Mouse (Mus musculus) forebrain, embryonic 11.5 days (tissue): ENCODE data around the gene Fam19a1. TPM values are rescaled to one million over a fixed set of nuclear protein-coding genes. Genes with fewer than 3 reads are reported as not detected.

ENCODE experiments used
- ATAC-seq: fragments of 200-750 bp; cut with Nextera tagmentation; replicated peaks from 2 replicates; pipeline ENCODE4 v1.8.0; 2017; ENCODE audit warnings: moderate TSS enrichment; ENCODE audit not compliant: low FRiP score
- DNase-seq: peaks from one replicate; pipeline ENCODE4 v3.0.0-alpha.2; 2017; ENCODE audit warnings: low spot score
- H3K27ac ChIP-seq: fragments of 300-500 bp; sonication (generic); 2 replicates; pipeline ENCODE4 v1.5.1; 2014; ENCODE audit warnings: low read depth, low read length
- H3K27me3 ChIP-seq: fragments of 300-500 bp; sonication (generic); 2 replicates; pipeline ENCODE4 v1.6.1; 2014; ENCODE audit warnings: mild to moderate bottlenecking, low read length, mixed read lengths; ENCODE audit not compliant: control insufficient read depth, insufficient read depth
- H3K36me3 ChIP-seq: fragments of 300-500 bp; sonication (generic); 2 replicates; pipeline ENCODE4 v1.6.1; 2014; ENCODE audit warnings: mild to moderate bottlenecking, low read length, moderate library complexity, mixed read lengths; ENCODE audit not compliant: control insufficient read depth, insufficient read depth
- H3K4me1 ChIP-seq: fragments of 300-500 bp; sonication (generic); replicated peaks from 2 replicates; pipeline ENCODE4 v1.6.1; 2014; ENCODE audit warnings: low read length, mixed read lengths; ENCODE audit not compliant: control insufficient read depth, insufficient read depth
- H3K4me2 ChIP-seq: fragments of 300-500 bp; sonication (generic); 2 replicates; pipeline ENCODE4 v1.6.1; 2014; ENCODE audit warnings: low read depth, mild to moderate bottlenecking, low read length, moderate library complexity, mixed read lengths; ENCODE audit not compliant: severe bottlenecking
- H3K4me3 ChIP-seq: fragments of 300-500 bp; sonication (generic); 2 replicates; pipeline ENCODE4 v1.5.1; 2014; ENCODE audit warnings: low read depth, low read length
- H3K9ac ChIP-seq: fragments of 300-500 bp; sonication (generic); 2 replicates; pipeline ENCODE4 v1.6.1; 2014; ENCODE audit warnings: low read length
- H3K9me3 ChIP-seq: fragments of 300-500 bp; sonication (generic); 2 replicates; pipeline ENCODE4 v1.6.1; 2016; ENCODE audit warnings: low read length, mixed read lengths; ENCODE audit not compliant: control insufficient read depth
- WGBS: fragments of 180-500 bp; shearing (Covaris S2); extraction: QIAGEN DNeasy Blood & Tissue Kit; methylation state at CpG from one replicate; pipeline ENCODE4 v1.1.7; 2014; 5-methylcytosine and 5-hydroxymethylcytosine counted together
- polyA plus RNA-seq: library from polyadenylated mRNA; unstranded; fragments of >200 nt; fragmentation: Nextera tagmentation; extraction: Ambion mirVana; gene quantifications from 2 replicates; pipeline ENCODE4 v1.2.1, GENCODE M21; 2014

The Fam19a1 gene
- polyA plus RNA-seq, 1 experiment from 2014 or later: 0.96 TPM

DNA sequence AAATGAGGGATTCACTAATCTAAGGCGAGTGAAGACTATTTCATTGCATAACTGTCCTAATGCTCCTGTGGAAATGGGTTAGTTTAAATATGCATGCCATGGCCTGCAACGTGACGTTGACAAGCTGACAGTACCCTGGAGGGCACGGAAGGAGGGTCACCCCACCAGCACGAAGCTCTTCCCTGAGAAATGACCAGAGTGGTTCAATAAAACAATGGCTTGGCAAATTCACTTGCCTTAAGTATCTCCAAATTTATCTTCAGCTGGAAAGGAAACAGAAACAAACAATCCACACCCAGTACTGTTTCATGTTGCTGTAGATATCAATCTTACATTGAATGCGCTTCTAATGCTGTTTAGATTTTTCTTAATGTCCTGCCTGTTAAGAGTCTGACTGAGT lies 316.4 kb downstream of the Fam19a1 start:
- Histone ChIP-seq H3K27ac (no peak overlapping the region), H3K27me3 (no peaks in the 10 kb centered on the region), H3K36me3 (no peaks in the 10 kb centered on the region), H3K9ac (no peak overlapping the region), H3K4me2 (no peak overlapping the region), H3K9me3 (no peaks in the 10 kb centered on the region), H3K4me3 (no peak overlapping the region), H3K4me1 (no peaks in the 10 kb centered on the region)
- DNase-seq (no peak), ATAC-seq (no peak)
- 80% methylated on average over 6 of the region's 6 CpGs for WGBS

DNA sequence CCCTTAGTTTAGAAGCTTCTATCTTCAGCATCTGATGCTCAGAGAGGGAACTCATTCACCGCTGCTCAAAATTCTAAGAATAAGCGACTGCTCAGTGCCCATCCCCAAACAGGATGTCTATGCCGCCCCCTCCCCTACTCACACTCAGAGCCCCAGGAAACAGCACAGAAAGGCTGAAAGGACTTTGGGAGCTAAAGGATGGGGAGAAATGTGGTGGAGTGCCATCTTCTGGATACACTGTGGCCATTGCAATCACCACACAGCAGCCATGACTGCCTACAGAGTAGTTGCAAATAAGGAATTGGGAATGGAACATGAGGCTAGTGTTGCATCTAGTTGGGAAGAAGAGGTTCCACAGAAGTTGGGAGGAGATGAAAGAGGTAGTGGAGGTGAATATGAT lies 319.4 kb downstream of the Fam19a1 start:
- Histone ChIP-seq H3K4me2 (no peak overlapping the region), H3K4me3 (no peak overlapping the region), H3K27me3 (no peaks in the 10 kb centered on the region), H3K27ac (no peak overlapping the region), H3K9me3 (no peaks in the 10 kb centered on the region), H3K36me3 (no peaks in the 10 kb centered on the region), H3K9ac (no peak overlapping the region), H3K4me1 (no peaks in the 10 kb centered on the region)
- no peak for ATAC-seq
- no peak for DNase-seq
- WGBS: 74% methylated on average over 3 of the region's 3 CpGs

DNA sequence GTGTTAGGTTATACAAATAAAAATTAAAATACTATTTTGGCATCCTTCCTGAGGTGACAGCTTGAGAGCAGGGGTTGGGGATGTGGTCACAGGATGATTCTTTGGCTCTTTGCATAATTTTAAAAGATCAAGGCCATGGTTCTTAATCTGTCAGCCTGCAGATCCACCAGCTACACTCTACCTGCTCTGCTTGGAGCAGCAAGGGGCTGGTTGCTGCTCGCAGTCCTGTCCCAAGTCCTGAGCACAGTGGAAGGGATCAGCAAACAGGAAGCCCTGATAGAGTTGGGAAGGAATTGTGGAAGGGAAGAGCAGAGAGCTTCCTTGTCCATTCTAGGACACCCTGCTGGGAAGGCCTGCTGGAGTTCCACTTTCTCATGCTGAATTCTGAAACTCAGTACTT lies 320.9 kb downstream of the Fam19a1 start:
- H3K4me3 ChIP-seq: no peak overlapping the region
- ATAC-seq (no peak), DNase-seq (no peak)
- no peaks in the 10 kb centered on the region for H3K27me3 ChIP-seq
- H3K36me3 ChIP-seq: no peaks in the 10 kb centered on the region
- no peak overlapping the region for H3K9ac ChIP-seq
- H3K4me1 ChIP-seq: no peaks in the 10 kb centered on the region
- H3K27ac ChIP-seq: no peak overlapping the region
- 95% methylated on average over 1 of the region's 1 CpGs for WGBS
- H3K9me3 ChIP-seq: no peaks in the 10 kb centered on the region
- H3K4me2 ChIP-seq: no peak overlapping the region

DNA sequence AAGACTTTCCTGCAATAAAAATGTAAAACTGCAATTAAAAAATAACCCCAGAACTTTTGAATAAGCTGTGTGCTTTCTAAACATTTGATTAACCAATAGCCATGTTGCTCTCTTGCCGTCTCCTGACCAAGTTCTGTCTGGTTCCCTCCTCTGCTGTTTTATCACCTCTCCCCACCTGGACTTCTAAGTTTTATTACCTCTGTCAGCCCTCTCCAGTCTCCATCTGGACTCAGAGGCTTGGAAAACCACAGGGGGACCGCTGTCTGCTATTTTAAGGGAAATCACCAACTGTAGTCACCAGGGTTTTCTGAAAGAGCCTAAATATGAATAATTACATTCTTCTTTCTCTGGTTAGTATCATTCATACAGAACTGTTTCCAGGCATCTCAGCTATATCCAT lies 322.6 kb downstream of the Fam19a1 start:
- H3K4me2 ChIP-seq: no peak overlapping the region
- DNase-seq (no peak), ATAC-seq (no peak)
- no peak overlapping the region for H3K9ac ChIP-seq
- 80% methylated on average over 2 of the region's 2 CpGs for WGBS
- H3K27ac ChIP-seq: no peak overlapping the region
- no peaks in the 10 kb centered on the region for H3K9me3 ChIP-seq
- no peaks in the 10 kb centered on the region for H3K36me3 ChIP-seq
- H3K27me3 ChIP-seq: no peaks in the 10 kb centered on the region
- no peak overlapping the region for H3K4me3 ChIP-seq
- no peaks in the 10 kb centered on the region for H3K4me1 ChIP-seq

DNA sequence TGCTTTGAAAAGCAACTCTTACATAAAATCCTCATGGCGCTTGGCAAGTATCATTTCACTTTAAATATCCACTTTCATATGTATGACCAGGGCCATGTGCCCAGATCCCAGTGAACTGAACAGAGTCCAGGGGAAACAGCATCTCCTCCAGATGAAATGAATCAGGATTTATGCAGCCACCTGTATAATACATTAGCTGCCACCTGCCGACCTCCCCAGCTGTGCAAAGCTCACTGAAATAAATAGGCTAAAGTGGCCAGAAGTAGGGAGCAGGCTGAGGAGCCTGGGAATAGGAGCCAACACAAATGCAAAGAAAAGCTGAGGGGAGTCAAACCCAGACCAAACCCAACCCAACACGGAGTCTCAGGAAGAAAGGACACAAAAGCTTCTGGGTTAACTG lies 324.9 kb downstream of the Fam19a1 start:
- no peaks in the 10 kb centered on the region for H3K36me3 ChIP-seq
- ATAC-seq (no peak), DNase-seq (no peak)
- no peaks in the 10 kb centered on the region for H3K4me1 ChIP-seq
- no peak overlapping the region for H3K27ac ChIP-seq
- H3K4me2 ChIP-seq: no peak overlapping the region
- no peak overlapping the region for H3K9ac ChIP-seq
- no peak overlapping the region for H3K4me3 ChIP-seq
- no peaks in the 10 kb centered on the region for H3K9me3 ChIP-seq
- H3K27me3 ChIP-seq: no peaks in the 10 kb centered on the region
- WGBS: 76% methylated on average over 3 of the region's 3 CpGs

DNA sequence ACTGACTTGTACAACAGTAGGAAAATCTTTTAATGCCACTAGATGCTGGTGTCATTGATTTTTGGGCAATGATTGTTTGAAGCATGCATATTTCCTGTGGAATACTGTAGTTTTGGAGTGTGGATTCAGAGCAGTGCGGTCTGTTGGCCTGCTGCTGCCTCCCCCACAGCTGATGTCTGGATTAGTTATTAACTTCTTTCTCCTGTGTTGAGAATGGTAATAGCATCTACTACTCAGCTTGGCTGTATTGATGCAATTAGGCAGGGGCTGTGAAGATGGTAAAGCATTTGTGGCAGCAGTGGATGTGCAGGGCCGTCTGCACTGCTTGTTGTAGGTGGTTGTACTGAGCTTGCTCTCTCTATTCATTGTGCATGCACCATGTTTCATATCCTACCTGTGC lies 326.5 kb downstream of the Fam19a1 start:
- DNase-seq (no peak), ATAC-seq (no peak)
- WGBS: 77% methylated on average over 2 of the region's 2 CpGs
- H3K4me3 ChIP-seq: no peak overlapping the region
- H3K27ac ChIP-seq: no peak overlapping the region
- H3K9ac ChIP-seq: no peak overlapping the region
- no peaks in the 10 kb centered on the region for H3K27me3 ChIP-seq
- no peaks in the 10 kb centered on the region for H3K4me1 ChIP-seq
- no peaks in the 10 kb centered on the region for H3K9me3 ChIP-seq
- no peaks in the 10 kb centered on the region for H3K36me3 ChIP-seq
- H3K4me2 ChIP-seq: no peak overlapping the region

DNA sequence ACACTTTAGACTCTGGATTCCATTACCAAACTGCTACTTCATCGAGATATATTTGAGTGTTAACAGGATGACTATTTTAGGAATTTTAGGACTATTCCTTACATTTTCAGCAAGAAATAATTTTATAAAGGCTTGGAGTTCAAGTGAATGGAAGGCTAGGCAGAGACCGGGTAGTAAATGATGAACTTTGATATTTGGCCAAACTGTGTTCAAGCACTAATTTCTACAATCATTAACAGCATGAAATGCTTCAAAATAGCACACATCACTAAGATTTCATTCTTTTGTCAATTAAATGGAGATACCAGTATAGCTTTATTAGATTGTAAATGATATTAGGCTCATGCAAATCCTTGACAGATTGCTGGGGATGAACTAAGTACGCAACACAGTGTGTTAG lies 329.0 kb downstream of the Fam19a1 start:
- Histone ChIP-seq H3K9ac (no peak overlapping the region), H3K4me1 (no peaks in the 10 kb centered on the region), H3K9me3 (no peaks in the 10 kb centered on the region), H3K27ac (no peak overlapping the region), H3K4me3 (no peak overlapping the region), H3K27me3 (no peaks in the 10 kb centered on the region), H3K36me3 (no peaks in the 10 kb centered on the region), H3K4me2 (no peak overlapping the region)
- DNase-seq (no peak), ATAC-seq (no peak)
- WGBS: 90% methylated on average over 3 of the region's 3 CpGs

DNA sequence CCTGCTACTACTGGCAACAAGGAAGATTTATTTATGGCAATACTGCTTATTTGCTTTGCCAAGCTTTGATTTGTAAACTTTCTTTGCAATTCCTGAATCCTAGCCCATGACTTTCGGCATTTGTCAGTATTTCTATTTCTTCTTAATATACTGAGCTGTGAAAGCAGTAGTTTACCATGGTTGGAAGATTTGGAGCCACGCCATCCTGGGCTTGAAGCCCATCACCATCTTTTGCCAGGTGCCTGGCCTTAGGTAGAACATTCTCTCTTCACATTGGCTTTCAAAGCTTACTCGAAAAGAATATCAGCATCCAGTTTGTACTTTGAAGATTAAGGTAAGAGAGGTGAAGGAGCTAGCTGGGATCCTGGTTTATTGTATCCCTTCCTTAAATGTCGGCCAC lies 334.5 kb downstream of the Fam19a1 start:
- 95% methylated on average over 4 of the region's 4 CpGs for WGBS
- ATAC-seq (no peak), DNase-seq (no peak)
- Histone ChIP-seq H3K27me3 (no peaks in the 10 kb centered on the region), H3K9ac (no peak overlapping the region), H3K4me3 (no peak overlapping the region), H3K36me3 (no peaks in the 10 kb centered on the region), H3K4me1 (no peaks in the 10 kb centered on the region), H3K4me2 (no peak overlapping the region), H3K27ac (no peak overlapping the region), H3K9me3 (no peaks in the 10 kb centered on the region)

DNA sequence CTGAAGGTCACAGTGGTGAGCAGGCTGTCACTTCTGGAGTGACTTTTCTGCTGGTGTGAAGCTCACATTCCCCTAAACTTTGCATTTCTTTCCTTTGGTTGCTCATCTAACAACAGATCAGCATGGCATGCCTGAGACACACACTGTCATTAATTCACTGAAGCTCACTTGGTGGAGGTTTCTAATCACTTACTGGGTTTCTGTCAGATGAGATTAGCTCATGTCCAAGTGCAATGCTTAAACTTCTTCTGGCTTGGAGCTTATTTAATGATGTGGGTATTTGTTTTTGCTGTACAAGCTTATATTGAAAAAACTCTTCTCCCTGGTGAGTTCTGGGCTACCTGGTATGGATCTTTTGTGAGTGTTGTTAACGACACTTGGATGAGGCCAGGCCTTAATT lies 343.3 kb downstream of the Fam19a1 start:
- H3K4me1 ChIP-seq: no peaks in the 10 kb centered on the region

More for the DNA sequence above, 343.3 kb downstream of the Fam19a1 start:
- Histone ChIP-seq H3K27ac (no peak overlapping the region), H3K9ac (no peak overlapping the region), H3K27me3 (no peaks in the 10 kb centered on the region), H3K4me3 (no peak overlapping the region), H3K36me3 (no peaks in the 10 kb centered on the region), H3K4me2 (no peak overlapping the region), H3K9me3 (no peaks in the 10 kb centered on the region)
- DNase-seq (no peak), ATAC-seq (no peak)
- WGBS: 46% methylated on average over 1 of the region's 1 CpGs
